Comparison of ENCODE assay signal across 8 mouse cellular contexts in genomic region chr5:138262582-138263240, GRCm38 (mm10). TPM values are rescaled to one million over a fixed set of nuclear protein-coding genes. Genes with fewer than 3 reads are reported as not detected.
DNase-seq lines count a peak whose midpoint lies in the region; ATAC-seq and TF ChIP-seq lines count a peak whose summit lies in the region.

No protein-coding gene starts in this region.

- no peaks in the 10 kb centered on the region for H3K79me2 ChIP-seq in liver, adult 2 months (ENCODE audit: control insufficient read depth, insufficient read depth, low read length)

- H3K4me1 ChIP-seq in liver, adult 2 months (ENCODE audit: control insufficient read depth, insufficient read depth, low read length): peaks cover 7% of the 10 kb centered on the region
- H3K4me1 ChIP-seq in embryonic facial prominence, embryonic 12.5 days: peaks cover 16% of the 10 kb centered on the region
- H3K4me1 ChIP-seq in intestine, embryonic 15.5 days (replicated peaks): peaks cover 21% of the 10 kb centered on the region
- H3K4me1 ChIP-seq in neural tube, embryonic 13.5 days (replicated peaks): peaks cover 50% of the 10 kb centered on the region

- no peaks in the 10 kb centered on the region; the same call in 1 of the 2 replicates for H3K27me3 ChIP-seq in liver, adult 2 months (ENCODE audit: control insufficient read depth, insufficient read depth, low read length)
- no peaks in the 10 kb centered on the region for H3K27me3 ChIP-seq in embryonic facial prominence, embryonic 12.5 days
- H3K27me3 ChIP-seq in intestine, embryonic 15.5 days (replicated peaks): no peaks in the 10 kb centered on the region
- H3K27me3 ChIP-seq in neural tube, embryonic 13.5 days: no peaks in the 10 kb centered on the region

- no peaks in the 10 kb centered on the region for H3K36me3 ChIP-seq in liver, adult 2 months (ENCODE audit: control insufficient read depth, insufficient read depth, low read length)
- H3K36me3 ChIP-seq in embryonic facial prominence, embryonic 12.5 days: peaks cover 51% of the 10 kb centered on the region
- peaks cover 21% of the 10 kb centered on the region for H3K36me3 ChIP-seq in intestine, embryonic 15.5 days
- H3K36me3 ChIP-seq in neural tube, embryonic 13.5 days: peaks cover 64% of the 10 kb centered on the region

- no peak for DNase-seq in liver, adult 2 months (ENCODE audit: extremely low read depth, low read depth, low spot score)
- no peak for DNase-seq in liver
- no peak for DNase-seq in embryo, embryonic 11 days
- DNase-seq in adrenal gland, postnatal 4 days (ENCODE audit: low spot score in 2 of 2): no peak
- no peak for DNase-seq in embryo, embryonic 10 days (ENCODE audit: low spot score)

- peak overlapping the region; percentile 83 for H3K9ac ChIP-seq in liver, adult 2 months (ENCODE audit: low read depth, low read length)
- H3K9ac ChIP-seq in embryonic facial prominence, embryonic 12.5 days: peak overlapping the region; percentile 83
- H3K9ac ChIP-seq in intestine, embryonic 15.5 days: peak overlapping the region; percentile 84
- H3K9ac ChIP-seq in neural tube, embryonic 13.5 days: peak overlapping the region; percentile 98

- 73% methylated on average over 18 of the region's 18 CpGs for WGBS in liver, adult 2 months
- WGBS in embryonic facial prominence, embryonic 12.5 days: 66% methylated on average over 18 of the region's 18 CpGs
- WGBS in intestine, embryonic 15.5 days: 62% methylated on average over 18 of the region's 18 CpGs
- WGBS in neural tube, embryonic 13.5 days: 68% methylated on average over 18 of the region's 18 CpGs

- ATAC-seq in embryonic facial prominence, embryonic 12.5 days (ENCODE audit: insufficient number of reproducible peaks, insufficient read depth, low FRiP score, low TSS enrichment): no peak
- no peak for ATAC-seq in intestine, embryonic 15.5 days
- no peak for ATAC-seq in neural tube, embryonic 13.5 days (ENCODE audit: low read depth)

- H3K9me3 ChIP-seq in embryonic facial prominence, embryonic 12.5 days: no peaks in the 10 kb centered on the region
- H3K9me3 ChIP-seq in intestine, embryonic 15.5 days: no peaks in the 10 kb centered on the region
- no peaks in the 10 kb centered on the region for H3K9me3 ChIP-seq in neural tube, embryonic 13.5 days

- TF ChIP-seq CTCF in liver, adult 2 months (IDR thresholded peaks at IDR 0.05; ENCODE audit: low read depth, low read length): no peak

- no peak overlapping the region for H3K27ac ChIP-seq in liver, adult 2 months (replicated peaks; ENCODE audit: insufficient read depth, low read depth, low read length)
- no peak overlapping the region for H3K27ac ChIP-seq in embryonic facial prominence, embryonic 12.5 days
- H3K27ac ChIP-seq in intestine, embryonic 15.5 days: no peak overlapping the region
- no peak overlapping the region for H3K27ac ChIP-seq in neural tube, embryonic 13.5 days (replicated peaks)

- peak overlapping the region; percentile 63 for H3K4me3 ChIP-seq in liver, adult 2 months (ENCODE audit: insufficient read depth, low read depth, low read length)
- H3K4me3 ChIP-seq in embryonic facial prominence, embryonic 12.5 days: peak overlapping the region; percentile 79
- H3K4me3 ChIP-seq in intestine, embryonic 15.5 days (replicated peaks): peak overlapping the region; percentile 80
- peak overlapping the region; percentile 91 for H3K4me3 ChIP-seq in neural tube, embryonic 13.5 days

- peak overlapping the region; percentile 92 for H3K4me2 ChIP-seq in embryonic facial prominence, embryonic 12.5 days (replicated peaks)
- H3K4me2 ChIP-seq in intestine, embryonic 15.5 days (replicated peaks): peak overlapping the region; percentile 92
- H3K4me2 ChIP-seq in neural tube, embryonic 13.5 days: peak overlapping the region; percentile 96

- TF ChIP-seq POLR2A in liver, adult 2 months (IDR thresholded peaks at IDR 0.05; ENCODE audit: extremely low read depth, insufficient read depth, low read length): no peak

RNA-seq across cellular contexts. Expression of gene BC037034, which starts 1.1 kb away (rescaled TPM):
- 3.1 and 3.2 TPM in 2 replicates for total RNA-seq in liver, adult 2 months (2014; rRNA removed)
- polyA plus RNA-seq in liver, adult 2 months (2012; rRNA removed): 16.8 and 24.1 TPM in 2 replicates
- polyA plus RNA-seq in embryonic facial prominence, embryonic 12.5 days (2016; fragmentation: Nextera tagmentation; extraction: Ambion mirVana): 11.3 and 12.3 TPM in 2 replicates
- polyA plus RNA-seq in intestine, embryonic 15.5 days (2015; fragmentation: Nextera tagmentation; extraction: Ambion mirVana): 4.8 and 5.1 TPM in 2 replicates
- polyA plus RNA-seq in neural tube, embryonic 13.5 days (2015; fragmentation: Nextera tagmentation; extraction: Ambion mirVana): 17.3 and 18.3 TPM in 2 replicates
- total RNA-seq in adrenal gland, postnatal 4 days (2021): 10 to 100 TPM; 27.3 to 28.1 TPM

RNA-seq across cellular contexts. Expression of gene Lamtor4, which starts 7.4 kb away (rescaled TPM):
- 99.9 and 105 TPM in 2 replicates for total RNA-seq in liver, adult 2 months (2014; rRNA removed)
- 177 and 206 TPM in 2 replicates for polyA plus RNA-seq in liver, adult 2 months (2012; rRNA removed)
- polyA plus RNA-seq in embryonic facial prominence, embryonic 12.5 days (2016; fragmentation: Nextera tagmentation; extraction: Ambion mirVana): 50.9 and 57.0 TPM in 2 replicates
- 80.6 and 90.1 TPM in 2 replicates for polyA plus RNA-seq in intestine, embryonic 15.5 days (2015; fragmentation: Nextera tagmentation; extraction: Ambion mirVana)
- polyA plus RNA-seq in neural tube, embryonic 13.5 days (2015; fragmentation: Nextera tagmentation; extraction: Ambion mirVana): 89.7 and 94.5 TPM in 2 replicates
- total RNA-seq in adrenal gland, postnatal 4 days (2021): 10 to 100 TPM; 65.5 to 69.9 TPM

RNA-seq across cellular contexts. Expression of gene Gal3st4, which starts 9.9 kb away (rescaled TPM):
- not detected in 2 replicates for total RNA-seq in liver, adult 2 months (2014; rRNA removed)
- polyA plus RNA-seq in liver, adult 2 months (2012; rRNA removed): not detected in 2 replicates
- 3.7 and 4.3 TPM in 2 replicates for polyA plus RNA-seq in embryonic facial prominence, embryonic 12.5 days (2016; fragmentation: Nextera tagmentation; extraction: Ambion mirVana)
- 1.0 and 1.4 TPM in 2 replicates for polyA plus RNA-seq in intestine, embryonic 15.5 days (2015; fragmentation: Nextera tagmentation; extraction: Ambion mirVana)
- polyA plus RNA-seq in neural tube, embryonic 13.5 days (2015; fragmentation: Nextera tagmentation; extraction: Ambion mirVana): 3.2 TPM in 2 replicates
- under 1 TPM; 0.54 to 0.64 TPM for total RNA-seq in adrenal gland, postnatal 4 days (2021)

RNA-seq across cellular contexts. Expression of gene Gm43720, which starts 17.0 kb away (rescaled TPM):
- not detected in 2 replicates for total RNA-seq in liver, adult 2 months (2014; rRNA removed)
- polyA plus RNA-seq in liver, adult 2 months (2012; rRNA removed): not detected in 2 replicates
- 0.23 TPM in 1 of 2 replicates, not detected in the other for polyA plus RNA-seq in embryonic facial prominence, embryonic 12.5 days (2016; fragmentation: Nextera tagmentation; extraction: Ambion mirVana)
- polyA plus RNA-seq in intestine, embryonic 15.5 days (2015; fragmentation: Nextera tagmentation; extraction: Ambion mirVana): not detected in 2 replicates
- 0.08 TPM in 1 of 2 replicates, not detected in the other for polyA plus RNA-seq in neural tube, embryonic 13.5 days (2015; fragmentation: Nextera tagmentation; extraction: Ambion mirVana)
- total RNA-seq in adrenal gland, postnatal 4 days (2021): not detected

RNA-seq across cellular contexts. Expression of gene Gpc2, which starts 17.1 kb away (rescaled TPM):
- 0.09 TPM in 1 of 2 replicates, not detected in the other for total RNA-seq in liver, adult 2 months (2014; rRNA removed)
- polyA plus RNA-seq in liver, adult 2 months (2012; rRNA removed): 0.15 and 0.18 TPM in 2 replicates
- 70.1 and 75.3 TPM in 2 replicates for polyA plus RNA-seq in embryonic facial prominence, embryonic 12.5 days (2016; fragmentation: Nextera tagmentation; extraction: Ambion mirVana)
- 13.7 and 15.2 TPM in 2 replicates for polyA plus RNA-seq in intestine, embryonic 15.5 days (2015; fragmentation: Nextera tagmentation; extraction: Ambion mirVana)
- 184 and 198 TPM in 2 replicates for polyA plus RNA-seq in neural tube, embryonic 13.5 days (2015; fragmentation: Nextera tagmentation; extraction: Ambion mirVana)
- total RNA-seq in adrenal gland, postnatal 4 days (2021): 1 to 10 TPM; 3.5 to 6.7 TPM
